Mouse (Mus musculus): Measurements from ENCODE around the gene Jazf1.

DNA sequence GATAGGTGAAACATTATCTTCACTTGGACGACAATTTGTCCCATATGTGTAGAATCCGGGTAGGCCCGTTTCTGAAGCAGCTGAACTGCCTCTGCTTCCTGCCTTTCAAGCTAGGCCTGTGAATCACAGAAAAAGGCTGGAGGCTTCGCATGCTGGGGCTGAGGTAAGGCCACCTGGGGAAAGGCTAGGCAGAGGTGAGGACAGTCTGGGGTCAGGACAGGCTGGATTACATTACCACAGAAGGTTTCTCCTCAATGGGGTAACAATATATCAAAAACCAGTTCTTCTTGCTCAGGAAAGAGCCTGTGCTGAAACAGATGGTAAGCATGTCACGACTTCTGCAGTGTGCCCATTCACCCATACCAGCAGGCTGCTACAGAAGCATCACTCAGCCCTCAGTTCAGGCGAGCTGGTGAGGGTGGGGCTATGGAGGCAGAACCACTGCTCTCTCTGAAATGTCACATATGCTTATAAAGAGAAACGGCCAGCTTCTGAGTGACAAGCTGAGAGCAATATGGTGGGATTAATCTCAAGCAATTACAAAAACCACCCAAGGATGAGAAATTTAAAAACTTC, 135.7 kb downstream of the Jazf1 start:
- no peak for TF ChIP-seq CTCF (IDR thresholded peaks at IDR 0.05; ENCODE audit: low read depth)
- no peak for TF ChIP-seq EP300 (IDR thresholded peaks at IDR 0.05; ENCODE audit: low read depth)

Data from liver, postnatal 0 days (tissue).